Mouse (Mus musculus) lung, postnatal 14 days (tissue): ENCODE data around the gene Gnai1.
"Not testable (repeated sequence)": the region's sequence is repeated elsewhere in the genome, so short reads cannot be mapped to it uniquely, and the experiment has no call there.

Source experiments
- DNase-seq: peaks from one replicate; pipeline ENCODE4 v3.0.0; 2021

Gene Gnai1

GRCm38 (mm10) chr5:18360281-18360819 is at the start of gene Gnai1:
Gene Gnai1 (minus strand): TSS chr5:18360355.
- peak; percentile 78 for DNase-seq

GRCm38 (mm10) chr5:18367864-18368263 is 7.7 kb upstream of the Gnai1 start:
- no peak for DNase-seq

GRCm38 (mm10) chr5:18365460-18365859 is 5.3 kb upstream of the Gnai1 start:
- DNase-seq = no peak

GRCm38 (mm10) chr5:18360956-18361355 is 801 bp upstream of the Gnai1 start:
- no peak for DNase-seq

GRCm38 (mm10) chr5:18359376-18360280 is 527 bp downstream of the Gnai1 start:
- peak; percentile 44 for DNase-seq

GRCm38 (mm10) chr5:18358778-18359177 is 1.4 kb downstream of the Gnai1 start:
- no peak for DNase-seq

- DNase-seq = peak; percentile 74
Observed at GRCm38 (mm10) chr5:18358191-18358590, 2.0 kb downstream of the Gnai1 start.

GRCm38 (mm10) chr5:18347297-18347696 is 12.9 kb downstream of the Gnai1 start:
- DNase-seq = no peak

- no peak for DNase-seq
Observed at GRCm38 (mm10) chr5:18343455-18344142, 16.6 kb downstream of the Gnai1 start.

- no peak for DNase-seq
Observed at GRCm38 (mm10) chr5:18342765-18343454, 17.2 kb downstream of the Gnai1 start.

- DNase-seq = not testable (repeated sequence)
Observed at GRCm38 (mm10) chr5:18341876-18342275, 18.3 kb downstream of the Gnai1 start.

- no peak for DNase-seq
Observed at GRCm38 (mm10) chr5:18332256-18332655, 27.9 kb downstream of the Gnai1 start.

- DNase-seq = no peak
Observed at GRCm38 (mm10) chr5:18330726-18331125, 29.4 kb downstream of the Gnai1 start.

- no peak for DNase-seq
Observed at GRCm38 (mm10) chr5:18326159-18326558, 34.0 kb downstream of the Gnai1 start.

- no peak for DNase-seq
Observed at GRCm38 (mm10) chr5:18323534-18323933, 36.6 kb downstream of the Gnai1 start.

- DNase-seq = no peak
Observed at GRCm38 (mm10) chr5:18321661-18322060, 38.5 kb downstream of the Gnai1 start.

- DNase-seq = no peak
Observed at GRCm38 (mm10) chr5:18318846-18319245, 41.3 kb downstream of the Gnai1 start.

GRCm38 (mm10) chr5:18307229-18307804 is 52.8 kb downstream of the Gnai1 start:
- DNase-seq = no peak

GRCm38 (mm10) chr5:18296584-18296983 is 63.6 kb downstream of the Gnai1 start:
- no peak for DNase-seq

- DNase-seq = no peak
Observed at GRCm38 (mm10) chr5:18292744-18293143, 67.4 kb downstream of the Gnai1 start.

- DNase-seq = no peak
Observed at GRCm38 (mm10) chr5:18289530-18289929, 70.6 kb downstream of the Gnai1 start.

- DNase-seq = no peak
Observed at GRCm38 (mm10) chr5:18288694-18289093, 71.5 kb downstream of the Gnai1 start.

- no peak for DNase-seq
Observed at GRCm38 (mm10) chr5:18288079-18288478, 72.1 kb downstream of the Gnai1 start.
